Mouse (Mus musculus) liver, embryonic 15.5 days (tissue): ENCODE results near the gene Prr14. TPM values are rescaled to one million over a fixed set of nuclear protein-coding genes. Genes with fewer than 3 reads are reported as not detected.
"Not testable (repeated sequence)": the region's sequence is repeated elsewhere in the genome, so short reads cannot be mapped to it uniquely, and the experiment has no call there.

Experiments
- ATAC-seq: fragments of 200-750 bp; cut with Nextera tagmentation; 2 replicates; pipeline ENCODE4 v1.8.0; 2017; ENCODE audit warnings: moderate number of reproducible peaks, mild to moderate bottlenecking, moderate library complexity; ENCODE audit not compliant: insufficient read depth
- H3K27ac ChIP-seq: fragments of 300-500 bp; sonication (generic); replicated peaks from 2 replicates; pipeline ENCODE4 v1.5.1; 2015; ENCODE audit warnings: mild to moderate bottlenecking, inconsistent platforms
- H3K27me3 ChIP-seq: fragments of 300-500 bp; sonication (generic); 2 replicates; pipeline ENCODE4 v1.6.1; 2015; ENCODE audit warnings: mild to moderate bottlenecking, inconsistent platforms
- H3K36me3 ChIP-seq: fragments of 300-500 bp; sonication (generic); replicated peaks from 2 replicates; pipeline ENCODE4 v1.6.1; 2015; ENCODE audit warnings: moderate library complexity, mild to moderate bottlenecking, inconsistent platforms
- H3K4me1 ChIP-seq: fragments of 300-500 bp; sonication (generic); replicated peaks from 2 replicates; pipeline ENCODE4 v1.6.1; 2015; ENCODE audit warnings: inconsistent platforms
- H3K4me2 ChIP-seq: fragments of 300-500 bp; sonication (generic); 2 replicates; pipeline ENCODE4 v1.6.1; 2015; ENCODE audit warnings: moderate library complexity, mild to moderate bottlenecking, inconsistent platforms
- H3K4me3 ChIP-seq: fragments of 300-500 bp; sonication (generic); replicated peaks from 2 replicates; pipeline ENCODE4 v1.5.1; 2015; ENCODE audit warnings: mild to moderate bottlenecking, inconsistent platforms
- H3K9ac ChIP-seq: fragments of 300-500 bp; sonication (generic); 2 replicates; pipeline ENCODE4 v1.6.1; 2015; ENCODE audit warnings: moderate library complexity, mild to moderate bottlenecking, inconsistent platforms
- H3K9me3 ChIP-seq: fragments of 300-500 bp; sonication (generic); replicated peaks from 2 replicates; pipeline ENCODE4 v1.6.1; 2016; ENCODE audit warnings: inconsistent platforms
- WGBS: fragments of 180-500 bp; shearing (Covaris S2); methylation state at CpG from one replicate; pipeline ENCODE4 v1.1.7; 2015; ENCODE audit warnings: mixed read lengths; ENCODE audit not compliant: insufficient replicate concordance; 5-methylcytosine and 5-hydroxymethylcytosine counted together
- polyA plus RNA-seq: library from polyadenylated mRNA; unstranded; fragments of >200 nt; fragmentation: Nextera tagmentation; extraction: Ambion mirVana; gene quantifications from 2 replicates; pipeline ENCODE4 v1.2.1, GENCODE M21; 2015

The Prr14 gene
- polyA plus RNA-seq = 19.8 and 22.4 TPM in 2 replicates

DNA sequence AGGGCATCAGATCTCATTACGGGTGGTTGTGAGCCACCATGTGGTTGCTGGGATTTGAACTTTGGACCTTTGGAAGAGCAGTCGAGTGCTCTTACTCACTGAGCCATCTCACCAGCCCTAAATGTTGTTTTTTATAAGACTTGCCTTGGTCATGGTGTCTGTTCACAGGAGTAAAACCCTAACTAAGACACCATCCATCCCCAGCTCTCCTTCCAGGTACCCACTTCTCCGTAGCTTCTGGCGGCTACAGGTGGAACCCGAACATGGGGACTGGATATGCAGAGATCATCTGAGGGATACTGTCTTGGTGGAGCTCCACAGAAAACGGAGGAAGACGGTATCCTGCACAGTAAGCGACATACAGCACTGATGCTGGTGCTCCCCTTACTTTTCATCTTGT is at the start of gene Prr14:
Prr14 (plus strand) TSS at position 301 of the 400 bp plus-strand sequence.
- Histone ChIP-seq H3K36me3 (peaks cover 72% of the 10 kb centered on the region), H3K4me2 (peak within 1 kb of the TSS; percentile 18; the same call in 1 of the 2 replicates), H3K4me1 (peaks cover 21% of the 10 kb centered on the region), H3K4me3 (peak within 1 kb of the TSS; percentile 2; the same call in 1 of the 2 replicates)
- not testable (repeated sequence) for H3K27ac ChIP-seq, H3K9ac ChIP-seq, H3K27me3 ChIP-seq, ATAC-seq, H3K9me3 ChIP-seq
- 91% methylated on average over 8 of the region's 8 CpGs for WGBS

- no peaks in the 10 kb centered on the region for H3K9me3 ChIP-seq
- peaks cover 4% of the 10 kb centered on the region; the same call in 1 of the 2 replicates for H3K4me1 ChIP-seq
- no peaks in the 10 kb centered on the region for H3K27me3 ChIP-seq
- WGBS = 42% methylated on average over 2 of the region's 2 CpGs
- H3K4me3 ChIP-seq = no peak overlapping the region
- no peak overlapping the region for H3K4me2 ChIP-seq
- no peaks in the 10 kb centered on the region for H3K36me3 ChIP-seq
- H3K9ac ChIP-seq = no peak overlapping the region
- ATAC-seq = no peak
- H3K27ac ChIP-seq = no peak overlapping the region
Observed at GRCm38 (mm10) chr7:127411418-127411817, 48.0 kb upstream of the Prr14 start.

- 1% methylated on average over 48 of the region's 48 CpGs for WGBS
- ATAC-seq = peak; percentile 96
Observed at GRCm38 (mm10) chr7:127421388-127422191, 37.8 kb upstream of the Prr14 start, which contains the start of gene Zfp688. Zfp688 (minus strand) TSS chr7:127422068.

DNA sequence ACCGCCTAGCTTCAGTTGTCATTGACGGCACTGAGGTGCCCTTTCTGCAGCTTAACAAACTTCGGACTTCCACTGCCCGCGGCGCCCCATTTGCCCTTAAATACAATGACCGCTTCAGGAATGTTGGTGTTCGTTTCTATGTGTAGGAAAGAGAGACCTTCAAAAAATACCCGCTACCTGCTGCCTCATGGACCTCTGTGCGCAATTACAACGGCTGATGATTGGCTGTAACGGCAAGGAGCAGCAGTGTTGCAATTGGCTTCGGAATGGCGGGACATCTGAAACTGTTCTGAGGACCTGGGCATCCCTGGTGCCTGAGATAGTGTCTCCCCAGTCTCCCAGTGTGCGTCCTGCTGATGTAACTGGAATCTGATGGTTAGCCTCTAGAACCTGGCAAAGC is 37.2 kb upstream of the Prr14 start:
- H3K9me3 ChIP-seq = no peaks in the 10 kb centered on the region
- H3K27me3 ChIP-seq = peaks cover 14% of the 10 kb centered on the region
- peak overlapping the region; percentile 96 for H3K4me2 ChIP-seq
- H3K36me3 ChIP-seq = peaks cover 20% of the 10 kb centered on the region
- H3K4me3 ChIP-seq = peak overlapping the region; percentile 87
- H3K4me1 ChIP-seq = peaks cover 29% of the 10 kb centered on the region
- ATAC-seq = peak; percentile 65
- H3K27ac ChIP-seq = no peak overlapping the region
- H3K9ac ChIP-seq = peak overlapping the region; percentile 69
- WGBS = 2% methylated on average over 15 of the region's 15 CpGs

More at GRCm38 (mm10) chr7:127421388-127422191, 37.8 kb upstream of the Prr14 start, which contains the start of gene Zfp688:
- H3K27me3 ChIP-seq = peaks cover 14% of the 10 kb centered on the region
- H3K4me3 ChIP-seq = peak within 1 kb of the TSS; percentile 87
- H3K36me3 ChIP-seq = peaks cover 20% of the 10 kb centered on the region
- peak within 1 kb of the TSS; percentile 96 for H3K4me2 ChIP-seq
- peak within 1 kb of the TSS; percentile 81 for H3K27ac ChIP-seq
- no peaks in the 10 kb centered on the region for H3K9me3 ChIP-seq
- peak within 1 kb of the TSS; percentile 69 for H3K9ac ChIP-seq
- H3K4me1 ChIP-seq = peaks cover 29% of the 10 kb centered on the region

DNA sequence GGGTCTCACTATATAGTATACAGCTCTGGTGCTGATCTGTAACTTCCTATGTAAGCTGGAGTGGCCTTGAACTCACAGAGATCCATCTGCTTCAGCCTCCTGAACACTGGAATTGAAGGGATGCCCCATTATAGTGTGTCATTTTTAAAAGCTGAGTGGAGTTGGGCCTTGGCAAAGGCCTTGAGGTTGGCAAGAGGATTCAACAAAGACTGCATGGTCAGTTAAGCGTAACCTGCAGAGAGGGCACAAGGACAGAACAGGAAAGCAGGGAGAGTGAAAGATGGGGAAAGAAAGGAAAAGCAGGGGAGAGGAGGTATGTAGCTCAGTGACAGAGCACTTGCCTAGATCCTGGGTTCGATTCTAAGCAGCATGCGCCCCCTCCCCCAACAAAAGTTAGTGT is 34.1 kb upstream of the Prr14 start:
- peaks cover 28% of the 10 kb centered on the region for H3K4me1 ChIP-seq
- no peak overlapping the region for H3K4me2 ChIP-seq
- no peak overlapping the region for H3K9ac ChIP-seq
- H3K9me3 ChIP-seq = no peaks in the 10 kb centered on the region
- no peak overlapping the region for H3K4me3 ChIP-seq
- 71% methylated on average over 3 of the region's 3 CpGs for WGBS
- peaks cover 15% of the 10 kb centered on the region for H3K27me3 ChIP-seq
- H3K27ac ChIP-seq = no peak overlapping the region
- no peaks in the 10 kb centered on the region for H3K36me3 ChIP-seq
- ATAC-seq = no peak

- peaks cover 19% of the 10 kb centered on the region for H3K27me3 ChIP-seq
- no peaks in the 10 kb centered on the region for H3K9me3 ChIP-seq
- H3K27ac ChIP-seq = no peak overlapping the region
- ATAC-seq = no peak
- no peak overlapping the region for H3K4me2 ChIP-seq
- no peaks in the 10 kb centered on the region for H3K36me3 ChIP-seq
- no peak overlapping the region for H3K4me3 ChIP-seq
- peaks cover 23% of the 10 kb centered on the region for H3K4me1 ChIP-seq
- H3K9ac ChIP-seq = no peak overlapping the region
- 67% methylated on average over 2 of the region's 2 CpGs for WGBS
Observed at GRCm38 (mm10) chr7:127425911-127426310, 33.5 kb upstream of the Prr14 start.

DNA sequence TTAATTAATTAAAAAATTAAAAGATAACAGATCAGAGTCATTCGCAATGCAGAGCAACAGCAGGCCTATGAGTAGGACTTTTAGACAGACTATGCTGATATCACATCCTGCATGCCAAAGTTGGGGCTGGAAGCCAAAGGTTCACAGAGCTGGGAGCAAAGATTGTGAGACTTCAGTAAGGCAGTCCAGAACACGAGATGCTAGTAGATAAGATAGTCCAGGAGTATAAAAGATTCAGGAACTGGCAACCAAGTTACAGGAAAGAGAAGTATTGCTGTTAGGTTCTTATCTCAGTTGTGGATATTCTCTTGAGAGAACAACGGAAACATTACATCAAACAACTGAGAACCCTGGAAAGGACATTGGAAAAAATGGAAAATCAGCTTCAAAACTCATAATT is 33.1 kb upstream of the Prr14 start:
- Histone ChIP-seq H3K4me3 (no peak overlapping the region), H3K36me3 (no peaks in the 10 kb centered on the region), H3K27ac (no peak overlapping the region), H3K27me3 (peaks cover 19% of the 10 kb centered on the region), H3K4me2 (no peak overlapping the region), H3K9ac (no peak overlapping the region), H3K9me3 (no peaks in the 10 kb centered on the region), H3K4me1 (peaks cover 18% of the 10 kb centered on the region)
- 39% methylated on average over 3 of the region's 3 CpGs for WGBS
- no peak for ATAC-seq

DNA sequence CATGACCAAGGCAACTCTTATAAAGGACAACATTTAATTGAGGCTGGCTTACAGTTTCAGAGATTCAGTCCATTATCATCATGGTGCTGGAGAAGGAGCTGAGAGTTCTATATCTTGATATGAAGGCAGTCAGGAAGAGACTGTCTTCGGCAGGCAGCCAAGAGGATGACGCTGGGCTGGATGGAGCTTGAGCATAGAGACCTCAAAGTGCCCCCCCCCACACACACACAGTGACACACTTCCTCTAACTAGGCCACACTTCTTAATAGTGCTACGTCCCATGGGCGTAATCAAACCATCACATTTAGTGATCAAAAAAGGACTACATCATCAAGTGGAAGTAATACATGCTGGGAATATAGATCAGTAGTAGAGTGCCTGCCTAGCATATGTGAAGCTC is 24.2 kb upstream of the Prr14 start:
- H3K36me3 ChIP-seq = no peaks in the 10 kb centered on the region
- H3K9me3 ChIP-seq = peaks cover 7% of the 10 kb centered on the region
- no peak for ATAC-seq
- H3K27ac ChIP-seq = no peak overlapping the region
- H3K4me3 ChIP-seq = no peak overlapping the region
- H3K9ac ChIP-seq = no peak overlapping the region
- WGBS = 63% methylated on average over 4 of the region's 4 CpGs
- H3K27me3 ChIP-seq = peaks cover 5% of the 10 kb centered on the region
- no peaks in the 10 kb centered on the region for H3K4me1 ChIP-seq
- no peak overlapping the region for H3K4me2 ChIP-seq

- no peaks in the 10 kb centered on the region for H3K27me3 ChIP-seq
- H3K36me3 ChIP-seq = no peaks in the 10 kb centered on the region
- H3K27ac ChIP-seq = no peak overlapping the region
- 72% methylated on average over 3 of the region's 3 CpGs for WGBS
- no peaks in the 10 kb centered on the region for H3K4me1 ChIP-seq
- no peak overlapping the region for H3K4me3 ChIP-seq
- no peak for ATAC-seq
- no peak overlapping the region for H3K9ac ChIP-seq
- peaks cover 7% of the 10 kb centered on the region for H3K9me3 ChIP-seq
- H3K4me2 ChIP-seq = no peak overlapping the region
Observed at GRCm38 (mm10) chr7:127437724-127438123, 21.7 kb upstream of the Prr14 start.

DNA sequence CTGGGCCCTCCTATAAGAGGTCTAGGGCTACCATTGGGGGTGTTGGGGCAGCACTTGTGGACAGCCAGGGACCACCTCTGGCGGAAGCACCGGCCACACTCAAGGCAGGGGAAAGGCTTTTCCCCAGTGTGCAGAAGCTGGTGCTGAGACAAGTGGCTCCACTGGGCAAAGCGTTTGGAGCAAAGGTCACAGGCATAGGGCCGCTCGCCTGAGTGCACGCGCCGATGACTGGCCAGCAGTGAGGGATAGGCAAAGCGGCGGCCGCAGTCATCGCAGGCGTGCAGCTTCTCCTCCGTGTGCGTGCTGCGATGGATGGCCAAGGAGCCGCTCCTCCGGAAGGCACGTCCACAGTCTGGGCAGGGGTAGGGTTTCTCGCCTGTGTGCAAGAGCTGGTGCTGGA is 15.4 kb upstream of the Prr14 start:
- peaks cover 17% of the 10 kb centered on the region for H3K4me1 ChIP-seq
- H3K27me3 ChIP-seq = no peaks in the 10 kb centered on the region
- H3K27ac ChIP-seq = no peak overlapping the region
- no peak overlapping the region for H3K4me2 ChIP-seq
- peaks cover 36% of the 10 kb centered on the region for H3K36me3 ChIP-seq
- H3K9ac ChIP-seq = no peak overlapping the region
- no peak overlapping the region for H3K4me3 ChIP-seq
- no peak for ATAC-seq
- 91% methylated on average over 20 of the region's 20 CpGs for WGBS
- H3K9me3 ChIP-seq = no peaks in the 10 kb centered on the region

DNA sequence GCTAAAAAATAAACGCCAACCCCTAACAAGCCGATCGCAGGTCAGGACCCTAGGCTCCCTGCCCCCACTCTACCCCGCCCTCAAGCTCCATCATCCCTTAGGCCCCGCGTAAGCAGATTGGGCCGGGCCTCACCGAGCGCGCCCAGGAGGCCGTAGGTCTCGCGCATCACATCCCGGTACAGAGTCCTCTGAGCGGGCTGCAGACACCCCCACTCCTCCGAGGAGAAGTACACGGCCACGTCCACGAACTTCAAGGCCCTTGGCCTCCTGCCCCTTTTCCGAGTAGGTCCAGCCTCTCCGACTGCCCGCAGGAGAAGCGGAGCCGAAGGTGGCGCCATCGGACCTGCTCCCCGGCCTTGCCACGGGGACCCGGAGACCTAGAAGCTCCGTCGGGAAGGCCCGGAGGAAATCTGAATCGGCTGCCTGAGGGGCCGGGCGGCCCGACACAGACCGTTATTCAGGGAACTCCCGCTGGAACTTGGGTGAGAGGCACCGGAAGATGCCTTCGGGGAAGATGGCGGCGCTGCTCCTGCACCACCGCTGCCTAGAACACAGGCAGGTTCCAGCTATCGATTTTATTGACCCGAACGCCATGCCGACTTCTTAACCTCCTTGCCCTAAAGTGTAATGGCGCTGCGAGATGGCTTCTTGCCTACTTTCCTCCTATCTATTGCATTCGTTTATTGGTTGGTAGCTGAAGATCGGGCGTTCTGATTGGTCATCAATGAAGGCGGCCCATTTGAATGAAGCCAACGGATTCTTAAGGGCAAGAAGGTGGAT is 10.7 kb upstream of the Prr14 start, which contains the start of gene Zfp689:
Zfp689 (minus strand) TSS at position 638 of the 780 bp plus-strand sequence.
- peak within 1 kb of the TSS; percentile 81 for H3K4me3 ChIP-seq
- H3K36me3 ChIP-seq = peaks cover 39% of the 10 kb centered on the region
- H3K4me2 ChIP-seq = peak within 1 kb of the TSS; percentile 81
- peak; percentile 92 for ATAC-seq
- peak within 1 kb of the TSS; percentile 90 for H3K9ac ChIP-seq
- peak within 1 kb of the TSS; percentile 93 for H3K27ac ChIP-seq
- no peaks in the 10 kb centered on the region for H3K27me3 ChIP-seq
- H3K9me3 ChIP-seq = no peaks in the 10 kb centered on the region
- under 1% methylated on average over 54 of the region's 54 CpGs for WGBS
- peaks cover 52% of the 10 kb centered on the region for H3K4me1 ChIP-seq
